1 mouse cellular context compared by ENCODE assay signal in the genomic region with DNA sequence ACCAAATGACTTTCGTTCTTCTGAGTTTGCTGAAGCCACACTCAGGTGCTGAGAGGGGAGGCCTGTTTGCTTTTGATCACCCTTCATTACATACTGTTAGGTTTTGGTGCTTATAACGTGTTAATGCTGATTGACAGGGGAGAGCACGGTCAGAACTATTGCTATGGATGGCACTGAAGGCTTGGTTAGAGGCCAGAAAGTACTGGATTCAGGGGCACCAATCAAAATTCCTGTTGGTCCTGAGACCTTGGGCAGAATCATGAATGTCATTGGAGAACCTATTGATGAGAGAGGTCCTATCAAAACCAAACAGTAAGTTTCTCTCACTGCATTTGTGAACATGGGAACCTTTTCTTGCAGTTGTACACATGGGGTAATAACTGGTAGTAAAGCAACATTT.
TF ChIP-seq lines count a peak whose summit lies in the region.

No protein-coding gene starts in this region.

TF ChIP-seq in MEL, 35 proteins besides CTCF, POLR2A, EP300 and RAD21 (continued from another document):
- no peak for TF ChIP-seq RCOR1 (IDR thresholded peaks at IDR 0.05; ENCODE audit: low read depth, low read length)
- no peak for TF ChIP-seq JUND (IDR thresholded peaks at IDR 0.05; ENCODE audit: low read depth, low read length)
- no peak for TF ChIP-seq GATA1 (IDR thresholded peaks at IDR 0.05; ENCODE audit: low read depth, low read length)
- no peak for TF ChIP-seq USF1 (IDR thresholded peaks at IDR 0.05; ENCODE audit: low read depth, low read length)
- TF ChIP-seq MAZ (IDR thresholded peaks at IDR 0.05; ENCODE audit: low read depth, low read length): no peak
- TF ChIP-seq MAX (IDR thresholded peaks at IDR 0.05; ENCODE audit: low read length): no peak; the same call in 1 of the 2 replicates
- TF ChIP-seq NELFE (IDR thresholded peaks at IDR 0.05; ENCODE audit: low read depth, low read length): no peak
- no peak for TF ChIP-seq UBTF (IDR thresholded peaks at IDR 0.05; ENCODE audit: borderline replicate concordance, insufficient read depth, low read depth, low read length)
- TF ChIP-seq E2F4 (IDR thresholded peaks at IDR 0.05; ENCODE audit: borderline replicate concordance, low read depth, low read length): no peak
- no peak for TF ChIP-seq ZC3H11A (IDR thresholded peaks at IDR 0.05; ENCODE audit: low read depth, low read length)
- TF ChIP-seq CHD1 (IDR thresholded peaks at IDR 0.05; ENCODE audit: low read depth, low read length): no peak
- no peak for TF ChIP-seq ELF1 (IDR thresholded peaks at IDR 0.05; ENCODE audit: low read depth, low read length)
- TF ChIP-seq POLR2AphosphoS2 (IDR thresholded peaks at IDR 0.05; ENCODE audit: low read length): no peak
- TF ChIP-seq SIN3A (IDR thresholded peaks at IDR 0.05; ENCODE audit: low read length): no peak
- TF ChIP-seq ZNF384 (IDR thresholded peaks at IDR 0.05; ENCODE audit: low read depth, low read length): no peak
- TF ChIP-seq BHLHE40 (IDR thresholded peaks at IDR 0.05; ENCODE audit: borderline replicate concordance, low read depth, low read length): no peak
- no peak for TF ChIP-seq MYB (IDR thresholded peaks at IDR 0.05; ENCODE audit: low read depth, low read length)
- no peak for TF ChIP-seq MAFK (IDR thresholded peaks at IDR 0.05; ENCODE audit: borderline replicate concordance, low read depth, low read length)
